Mouse (Mus musculus) olfactory bulb, adult 2 months (tissue): ENCODE data around the gene Gpnmb. TPM values are rescaled to one million over a fixed set of nuclear protein-coding genes. Genes with fewer than 3 reads are reported as not detected.

Source experiments
- H3K27ac ChIP-seq: fragments of 200-500 bp; 2 replicates; pipeline ENCODE4 v1.5.1; 2012; ENCODE audit warnings: low read depth, low read length; ENCODE audit not compliant: insufficient read depth
- H3K4me1 ChIP-seq: fragments of 200-500 bp; 2 replicates; pipeline ENCODE4 v1.6.1; 2012; ENCODE audit warnings: low read length; ENCODE audit not compliant: control insufficient read depth, insufficient read depth
- H3K4me3 ChIP-seq: fragments of 200-500 bp; 2 replicates; pipeline ENCODE4 v1.5.1; 2012; ENCODE audit warnings: mild to moderate bottlenecking, low read depth, low read length, moderate library complexity; ENCODE audit not compliant: insufficient read depth
- CTCF ChIP-seq: fragments of 200-500 bp; IDR thresholded peaks from 2 replicates; pipeline ENCODE4 v1.5.1; 2012; ENCODE audit warnings: low read depth, mild to moderate bottlenecking, low read length, moderate library complexity; ENCODE audit not compliant: insufficient read depth
- POLR2A ChIP-seq: fragments of 200-500 bp; IDR thresholded peaks from 2 replicates; pipeline ENCODE4 v1.6.1; 2012; ENCODE audit warnings: mild to moderate bottlenecking, low read depth, low read length, moderate library complexity; ENCODE audit not compliant: insufficient read depth
- WGBS: fragments of 180-500 bp; shearing (Covaris S2); methylation state at CpG from one replicate; pipeline ENCODE4 v1.1.7; 2018; 5-methylcytosine and 5-hydroxymethylcytosine counted together
- polyA plus RNA-seq: library from polyadenylated mRNA; stranded (reverse); fragments of >200 nt; gene quantifications from 2 replicates; pipeline ENCODE4 v1.2.4, GENCODE M21; 2012; ENCODE audit warnings: low replicate concordance; ENCODE audit not compliant: missing spikeins, insufficient read depth, insufficient read length

The Gpnmb gene
- polyA plus RNA-seq, 1 experiment = not detected

DNA sequence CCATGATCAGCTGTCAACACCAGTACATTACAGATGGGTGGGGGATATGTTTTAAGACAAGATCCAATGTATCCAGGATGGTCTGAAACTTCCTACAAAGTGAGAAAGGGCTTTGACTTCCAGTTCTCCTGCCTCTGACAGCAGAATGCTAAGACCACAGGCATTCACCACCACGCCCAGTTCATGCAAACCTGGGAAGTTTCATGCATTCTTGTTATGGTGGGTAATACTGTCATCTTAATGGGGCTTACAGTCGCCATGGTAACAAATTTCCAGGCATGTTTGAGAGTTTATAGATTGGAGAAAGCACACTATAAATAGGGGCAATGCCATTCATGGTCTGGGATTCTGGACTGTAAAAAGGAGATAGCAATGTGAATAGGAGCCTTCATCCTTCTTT lies 72.8 kb downstream of the Gpnmb start:
- Histone ChIP-seq H3K27ac (no peak overlapping the region), H3K4me1 (no peaks in the 10 kb centered on the region), H3K4me3 (no peak overlapping the region)
- TF ChIP-seq CTCF = no peak
- no peak for TF ChIP-seq POLR2A
- WGBS = 93% methylated on average over 2 of the region's 2 CpGs

DNA sequence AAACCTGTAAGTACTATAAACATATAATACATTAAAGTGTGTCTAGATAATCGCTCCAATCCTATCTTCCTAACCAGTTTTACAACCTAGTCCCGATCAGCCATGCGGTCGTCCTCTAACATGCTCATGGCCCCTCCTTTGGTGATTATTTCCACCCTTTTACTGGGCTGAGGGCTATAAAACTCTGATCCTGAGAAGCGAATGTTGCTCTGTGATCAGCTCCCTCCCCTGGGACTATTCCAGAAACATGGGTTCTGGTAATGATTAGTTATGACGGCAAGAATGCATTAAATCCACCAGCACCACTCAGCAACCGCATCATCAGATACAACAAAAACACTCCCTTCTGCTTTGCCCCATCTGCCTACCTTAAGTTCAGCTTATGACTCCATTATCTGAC lies 77.5 kb downstream of the Gpnmb start:
- H3K27ac ChIP-seq = no peak overlapping the region
- WGBS = 96% methylated on average over 7 of the region's 7 CpGs
- no peaks in the 10 kb centered on the region for H3K4me1 ChIP-seq
- H3K4me3 ChIP-seq = no peak overlapping the region
- TF ChIP-seq POLR2A = no peak
- no peak for TF ChIP-seq CTCF

DNA sequence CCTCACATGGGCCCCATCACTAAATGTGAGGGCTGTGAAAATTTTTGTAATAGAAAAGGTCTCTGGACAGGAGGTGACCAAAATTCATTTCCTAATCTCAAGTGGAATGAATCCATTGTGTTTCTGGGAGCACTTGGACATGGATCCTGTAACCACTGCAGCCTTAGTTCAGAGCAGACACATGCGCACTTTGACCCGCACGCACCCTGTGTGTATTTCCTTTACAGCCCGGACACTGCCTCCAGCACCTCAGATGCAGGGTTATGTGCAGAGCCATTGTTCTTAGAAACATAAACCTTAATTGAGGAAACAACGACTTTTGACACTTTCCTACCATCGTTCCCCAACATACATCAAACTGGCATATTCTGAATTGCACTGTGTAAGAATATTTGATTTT lies 78.1 kb downstream of the Gpnmb start:
- H3K27ac ChIP-seq = no peak overlapping the region
- 93% methylated on average over 6 of the region's 6 CpGs for WGBS
- TF ChIP-seq CTCF (no peak), POLR2A (no peak)
- no peaks in the 10 kb centered on the region for H3K4me1 ChIP-seq
- no peak overlapping the region for H3K4me3 ChIP-seq

DNA sequence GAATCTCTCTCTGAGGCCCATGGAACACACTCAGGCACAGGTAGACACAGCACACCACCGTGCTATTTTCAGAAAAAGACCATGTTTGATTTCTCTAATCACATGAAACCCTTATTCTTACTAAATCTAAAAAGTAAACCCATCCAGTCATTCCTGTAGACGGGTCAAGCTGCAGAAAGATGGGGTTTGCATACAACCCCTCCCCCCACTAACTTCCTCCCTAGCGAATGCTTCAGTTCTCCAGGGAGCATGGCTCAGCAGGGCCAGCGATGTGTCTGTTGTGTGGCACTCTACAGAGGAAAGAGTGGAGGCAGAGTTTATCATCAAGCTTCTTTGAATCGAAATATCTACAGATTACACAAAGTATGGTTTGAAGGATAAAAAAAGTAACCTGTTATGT lies 79.2 kb downstream of the Gpnmb start:
- Histone ChIP-seq H3K27ac (no peak overlapping the region), H3K4me3 (no peak overlapping the region), H3K4me1 (no peaks in the 10 kb centered on the region)
- WGBS = 85% methylated on average over 5 of the region's 5 CpGs
- TF ChIP-seq CTCF (no peak), POLR2A (no peak)

DNA sequence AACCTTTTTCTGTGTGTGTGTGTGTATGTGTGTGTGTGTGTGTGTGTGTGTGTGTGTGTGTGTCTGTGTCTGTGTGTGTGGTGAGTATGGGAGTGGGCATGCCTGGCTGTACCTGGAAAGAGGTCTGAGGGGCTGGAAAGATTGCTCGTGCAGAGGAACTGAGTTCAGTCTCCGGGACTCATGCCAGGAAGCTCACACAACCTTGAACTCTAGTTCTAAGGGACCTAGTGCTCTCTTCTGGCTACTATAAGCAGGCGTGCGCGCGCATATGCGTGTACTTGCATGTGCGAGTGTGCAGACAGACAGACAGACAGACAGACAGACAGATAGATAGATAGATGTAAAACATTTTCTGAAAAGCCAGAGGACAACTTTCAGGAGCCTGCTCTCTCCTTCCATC lies 79.9 kb downstream of the Gpnmb start:
- Histone ChIP-seq H3K4me1 (no peaks in the 10 kb centered on the region), H3K27ac (no peak overlapping the region), H3K4me3 (no peak overlapping the region)
- 87% methylated on average over 8 of the region's 8 CpGs for WGBS
- TF ChIP-seq CTCF (no peak), POLR2A (no peak)

DNA sequence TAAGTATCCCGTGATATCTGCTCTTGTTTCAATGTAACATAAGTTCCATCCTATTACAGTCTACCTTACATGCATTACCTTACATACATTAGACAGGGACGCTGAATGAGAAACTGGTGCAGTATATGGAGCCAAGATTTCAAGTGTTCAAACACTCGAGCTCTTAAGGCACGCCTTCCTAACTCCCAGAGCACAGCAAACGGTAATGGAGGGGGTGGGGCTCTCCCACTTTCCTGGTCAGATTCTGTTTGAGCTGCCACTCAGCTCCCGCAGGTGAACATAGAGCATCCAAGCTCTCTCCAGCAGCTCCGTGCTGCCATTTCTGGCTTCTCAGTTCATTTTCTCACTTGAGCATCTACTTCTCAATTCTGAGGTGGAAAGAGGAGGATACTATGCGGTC lies 82.1 kb downstream of the Gpnmb start:
- H3K4me3 ChIP-seq = no peak overlapping the region
- no peaks in the 10 kb centered on the region for H3K4me1 ChIP-seq
- 81% methylated on average over 8 of the region's 8 CpGs for WGBS
- no peak overlapping the region for H3K27ac ChIP-seq
- TF ChIP-seq POLR2A (no peak), CTCF (no peak)

DNA sequence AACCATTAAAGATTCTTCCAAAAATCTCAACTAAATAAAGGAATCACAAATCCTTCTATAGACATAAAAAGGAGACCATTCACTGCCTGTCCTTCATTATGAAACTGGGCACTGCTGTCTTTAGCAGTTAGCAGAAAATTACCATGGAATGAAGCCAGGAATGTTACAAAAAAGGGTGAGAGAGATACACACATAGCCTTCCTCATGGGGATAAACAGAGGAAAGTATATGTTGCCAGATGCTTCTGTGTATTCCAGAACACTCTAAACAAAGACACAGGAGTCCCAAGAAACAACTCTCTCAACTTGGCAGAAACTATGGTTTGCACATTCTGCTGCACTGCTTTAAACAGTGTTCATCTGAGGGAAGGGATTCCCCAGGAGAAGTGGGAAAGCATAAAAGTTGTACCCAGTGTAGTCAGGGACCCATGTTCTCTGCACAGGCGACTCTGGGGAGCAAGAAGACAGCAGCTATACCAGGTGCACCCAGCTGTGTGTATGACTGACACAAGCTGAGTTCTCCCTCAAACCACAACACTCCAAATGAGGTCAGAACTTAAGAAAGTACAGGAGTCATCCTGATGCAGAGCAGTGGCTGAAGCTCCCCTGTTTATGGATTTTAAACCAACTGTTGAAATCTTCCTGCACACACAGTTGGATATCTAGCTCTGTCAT lies 83.3 kb downstream of the Gpnmb start:
- no peak overlapping the region for H3K27ac ChIP-seq
- 55% methylated on average over 1 of the region's 1 CpGs for WGBS
- TF ChIP-seq CTCF (no peak), POLR2A (no peak)
- H3K4me3 ChIP-seq = no peak overlapping the region
- H3K4me1 ChIP-seq = no peaks in the 10 kb centered on the region

DNA sequence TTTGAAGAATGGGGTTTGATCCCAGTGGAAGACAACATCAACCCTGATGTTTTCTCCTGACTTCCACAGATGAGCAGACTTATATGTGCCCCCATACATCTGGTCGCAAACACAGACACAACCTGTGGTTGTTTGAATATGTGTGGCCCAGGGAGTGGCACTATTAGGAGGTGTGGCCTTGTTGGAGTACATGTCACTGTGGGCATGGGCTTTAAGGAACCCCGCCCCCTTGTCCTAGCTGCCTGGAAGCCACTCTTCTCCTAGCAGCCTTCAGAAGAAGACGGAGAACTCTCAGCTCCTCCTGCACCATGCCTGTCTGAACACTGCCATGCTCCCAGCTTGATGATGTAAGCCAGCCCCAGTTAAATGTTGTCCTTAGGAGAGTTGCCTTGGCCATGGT lies 84.0 kb downstream of the Gpnmb start:
- no peak overlapping the region for H3K27ac ChIP-seq
- 95% methylated on average over 3 of the region's 3 CpGs for WGBS
- no peaks in the 10 kb centered on the region for H3K4me1 ChIP-seq
- no peak overlapping the region for H3K4me3 ChIP-seq
- TF ChIP-seq POLR2A (no peak), CTCF (no peak)

Other genes starting within 250 kb of the Gpnmb start
- gene Tmem176a, start 195.6 kb upstream of the Gpnmb start, polyA plus RNA-seq = not detected in 2 replicates
- not detected in 2 replicates for gene Tmem176b, start 195.1 kb upstream of the Gpnmb start, polyA plus RNA-seq
- not detected in 2 replicates for gene Aoc1, start 163.7 kb upstream of the Gpnmb start, polyA plus RNA-seq
- not detected in 2 replicates for gene 1600015I10Rik, start 106.7 kb upstream of the Gpnmb start, polyA plus RNA-seq
- gene Doxl2, start 61.6 kb upstream of the Gpnmb start, polyA plus RNA-seq = not detected in 2 replicates
- gene Svs1, start 49.7 kb upstream of the Gpnmb start, polyA plus RNA-seq = not detected in 2 replicates
- not detected in 2 replicates for gene Malsu1, start 37.2 kb downstream of the Gpnmb start, polyA plus RNA-seq
- gene Igf2bp3, start 178.4 kb downstream of the Gpnmb start, polyA plus RNA-seq = not detected in 2 replicates
- gene Tra2a, start 227.5 kb downstream of the Gpnmb start, polyA plus RNA-seq = not detected in 2 replicates